Mouse (Mus musculus) kidney, adult 2 months (tissue): ENCODE measurements around the gene Stx17. TPM values are rescaled to one million over a fixed set of nuclear protein-coding genes. Genes with fewer than 3 reads are reported as not detected.

Experiments used
- DNase-seq: peaks from one replicate; pipeline ENCODE4 v3.0.0; 2021
- H3K27ac ChIP-seq: fragments of 200-500 bp; 2 replicates; pipeline ENCODE4 v1.5.1; 2012; ENCODE audit warnings: low read depth, low read length, control low read depth, inconsistent platforms; ENCODE audit not compliant: insufficient read depth
- H3K27me3 ChIP-seq: fragments of 200-500 bp; replicated peaks from 2 replicates; pipeline ENCODE4 v1.6.1; 2012; ENCODE audit warnings: mild to moderate bottlenecking, moderate library complexity, low read length, inconsistent platforms; ENCODE audit not compliant: control insufficient read depth, insufficient read depth
- H3K36me3 ChIP-seq: fragments of 200-500 bp; 2 replicates; pipeline ENCODE4 v1.6.1; 2012; ENCODE audit warnings: mild to moderate bottlenecking, moderate library complexity, low read length, inconsistent platforms; ENCODE audit not compliant: control insufficient read depth, insufficient read depth
- H3K4me1 ChIP-seq: fragments of 200-500 bp; 2 replicates; pipeline ENCODE4 v1.6.1; 2011; ENCODE audit warnings: low read length; ENCODE audit not compliant: control insufficient read depth, insufficient read depth
- H3K4me3 ChIP-seq: fragments of 200-500 bp; 2 replicates; pipeline ENCODE4 v1.5.1; 2011; ENCODE audit warnings: mild to moderate bottlenecking, low read depth, low read length, control low read depth; ENCODE audit not compliant: insufficient read depth
- CTCF ChIP-seq: fragments of 200-500 bp; conservative IDR thresholded peaks from 2 replicates; pipeline ENCODE4 v1.5.1; 2011; ENCODE audit warnings: low read depth, mild to moderate bottlenecking, control low read depth, low read length, moderate library complexity, mixed read lengths; ENCODE audit not compliant: insufficient read depth, insufficient read length
- POLR2A ChIP-seq: fragments of 200-500 bp; IDR thresholded peaks from one replicate; pipeline ENCODE4 v1.6.1; 2011; ENCODE audit warnings: low read depth, low read length, control low read depth
- WGBS: fragments of 180-500 bp; shearing (Covaris S2); methylation state at CpG from one replicate; pipeline ENCODE4 v1.1.7; 2018; 5-methylcytosine and 5-hydroxymethylcytosine counted together
- polyA plus RNA-seq: library from polyadenylated mRNA; depleted of rRNA; stranded (reverse); fragments of >200 nt; gene quantifications from 2 replicates; pipeline ENCODE4 v1.2.3, GENCODE M21; 2012; rRNA removed

The Stx17 gene
- 6.1 and 6.6 TPM in 2 replicates for polyA plus RNA-seq

GRCm38 (mm10) chr4:48124773-48125469, at the start of gene Stx17:
Stx17 (plus strand) TSS chr4:48124915.
- DNase-seq, result peak; percentile 93
- Histone ChIP-seq H3K27ac (peak within 1 kb of the TSS; percentile 46), H3K36me3 (no peaks in the 10 kb centered on the region), H3K4me3 (peak within 1 kb of the TSS; percentile 99), H3K4me1 (peaks cover 3% of the 10 kb centered on the region; the same call in 1 of the 2 replicates), H3K27me3 (no peaks in the 10 kb centered on the region)
- TF ChIP-seq POLR2A, result no peak
- TF ChIP-seq CTCF, result no peak
- under 1% methylated on average over 58 of the region's 58 CpGs for WGBS

GRCm38 (mm10) chr4:48076693-48077471, 47.8 kb upstream of the Stx17 start:
- peak; percentile 51 for DNase-seq
- Histone ChIP-seq H3K27me3 (no peaks in the 10 kb centered on the region), H3K4me1 (no peaks in the 10 kb centered on the region), H3K36me3 (no peaks in the 10 kb centered on the region), H3K27ac (no peak overlapping the region), H3K4me3 (no peak overlapping the region)
- TF ChIP-seq POLR2A (no peak), CTCF (no peak)
- WGBS, result 70% methylated on average over 13 of the region's 13 CpGs

- no peaks in the 10 kb centered on the region for H3K36me3 ChIP-seq
- no peak overlapping the region for H3K4me3 ChIP-seq
- TF ChIP-seq CTCF, result no peak
- no peak for TF ChIP-seq POLR2A
- H3K27ac ChIP-seq, result no peak overlapping the region
- no peak for DNase-seq
- H3K4me1 ChIP-seq, result no peaks in the 10 kb centered on the region
- WGBS, result 14% methylated on average over 4 of the region's 4 CpGs
- H3K27me3 ChIP-seq, result no peaks in the 10 kb centered on the region
These were observed 46.5 kb upstream of the Stx17 start for GRCm38 (mm10) chr4:48078213-48078612.

GRCm38 (mm10) chr4:48079285-48080039, 45.3 kb upstream of the Stx17 start:
- TF ChIP-seq CTCF, result no peak
- TF ChIP-seq POLR2A, result no peak
- H3K36me3 ChIP-seq, result no peaks in the 10 kb centered on the region
- no peak overlapping the region for H3K27ac ChIP-seq
- WGBS, result 65% methylated on average over 8 of the region's 8 CpGs
- no peaks in the 10 kb centered on the region for H3K4me1 ChIP-seq
- H3K27me3 ChIP-seq, result no peaks in the 10 kb centered on the region
- no peak for DNase-seq
- H3K4me3 ChIP-seq, result no peak overlapping the region

GRCm38 (mm10) chr4:48083452-48083851, 41.3 kb upstream of the Stx17 start:
- Histone ChIP-seq H3K4me1 (no peaks in the 10 kb centered on the region), H3K27ac (no peak overlapping the region), H3K4me3 (no peak overlapping the region), H3K27me3 (no peaks in the 10 kb centered on the region), H3K36me3 (no peaks in the 10 kb centered on the region)
- DNase-seq, result no peak
- TF ChIP-seq POLR2A (no peak), CTCF (no peak)
- 92% methylated on average over 4 of the region's 4 CpGs for WGBS

- Histone ChIP-seq H3K4me1 (no peaks in the 10 kb centered on the region), H3K27ac (no peak overlapping the region), H3K4me3 (no peak overlapping the region), H3K27me3 (no peaks in the 10 kb centered on the region), H3K36me3 (no peaks in the 10 kb centered on the region)
- WGBS, result 75% methylated on average over 6 of the region's 6 CpGs
- DNase-seq, result no peak
- TF ChIP-seq POLR2A (no peak), CTCF (no peak)
These were observed 38.1 kb upstream of the Stx17 start for GRCm38 (mm10) chr4:48086609-48087008.

- Histone ChIP-seq H3K36me3 (no peaks in the 10 kb centered on the region), H3K4me3 (no peak overlapping the region), H3K27ac (no peak overlapping the region), H3K27me3 (no peaks in the 10 kb centered on the region), H3K4me1 (no peaks in the 10 kb centered on the region)
- no peak for DNase-seq
- no peak for TF ChIP-seq CTCF
- TF ChIP-seq POLR2A, result no peak
- 84% methylated on average over 6 of the region's 6 CpGs for WGBS
These were observed 37.2 kb upstream of the Stx17 start for GRCm38 (mm10) chr4:48087497-48087896.
